Mouse (Mus musculus): ENCODE measurements around the gene Chad. TPM values are rescaled to one million over a fixed set of nuclear protein-coding genes. Genes with fewer than 3 reads are reported as not detected.

The Chad gene
- total and polyA plus RNA-seq, 3 experiments: 0.17 to 0.41 TPM; not detected in 1

- no peak for TF ChIP-seq TBP (conservative IDR thresholded peaks at IDR 0.05; ENCODE audit: low read depth, low read length)
- no peak for TF ChIP-seq RCOR1 (conservative IDR thresholded peaks at IDR 0.05; ENCODE audit: low read depth, low read length)
- TF ChIP-seq CHD1 (IDR thresholded peaks at IDR 0.05; ENCODE audit: low read depth, low read length): no peak
- no peak for TF ChIP-seq MYC (IDR thresholded peaks at IDR 0.05; ENCODE audit: low read depth, low read length)
- dilution Hi-C loops (cut with MboI; ENCODE audit: extremely low pct_ligation_motif_present, extremely low pct_unique_long_range_greater_than_20kb, low sequenced_read_pairs) (no loop called here), in situ Hi-C loops (cut with MboI; ENCODE audit: low pct_ligation_motif_present, low pct_unique_long_range_greater_than_20kb, low sequenced_read_pairs) (no loop called here)
- H3K36me3 ChIP-seq (replicated peaks in 1 of 2; ENCODE audit: control insufficient read depth in 1 of 2, insufficient read depth in 1 of 2, low read length in 1 of 2): no peaks in the 10 kb centered on the region
- no peaks in the 10 kb centered on the region for H3K79me2 ChIP-seq (replicated peaks; ENCODE audit: control insufficient read depth, extremely low read depth, insufficient read depth, poor library complexity, severe bottlenecking)
- no peak for DNase-seq (ENCODE audit: extremely low read depth)
- H3K9me3 ChIP-seq (replicated peaks; ENCODE audit: low read length): peaks cover 12% of the 10 kb centered on the region
- H3K9ac ChIP-seq (ENCODE audit: insufficient read depth, low read depth): no peak overlapping the region
- no peak overlapping the region for H3K4me2 ChIP-seq (ENCODE audit: insufficient read depth, low read depth, poor library complexity, severe bottlenecking)
- no peak overlapping the region for H3K27ac ChIP-seq (ENCODE audit: insufficient read depth, low read depth)
- no peak overlapping the region for H3K4me3 ChIP-seq (replicated peaks in 1 of 3; ENCODE audit: low read depth in 2 of 3, low read length in 2 of 3, poor library complexity in 1 of 3)
- H3K27me3 ChIP-seq (replicated peaks): no peaks in the 10 kb centered on the region
- peaks cover 2 to 14% of the 10 kb centered on the region in 2 experiments; a peak in 3 of 4 replicates for H3K4me1 ChIP-seq (ENCODE audit: control insufficient read depth in 1 of 2, insufficient read depth in 2 of 2)
Measured at GRCm38 (mm10) chr11:94615494-94615893, 50.6 kb downstream of the Chad start.

- H3K9me3 ChIP-seq (replicated peaks; ENCODE audit: low read length): peaks cover 12% of the 10 kb centered on the region
- no peaks in the 10 kb centered on the region for H3K27me3 ChIP-seq (replicated peaks)
- H3K36me3 ChIP-seq (replicated peaks in 1 of 2; ENCODE audit: control insufficient read depth in 1 of 2, insufficient read depth in 1 of 2, low read length in 1 of 2): no peaks in the 10 kb centered on the region
- H3K4me1 ChIP-seq (ENCODE audit: control insufficient read depth in 1 of 2, insufficient read depth in 2 of 2): peaks cover 9 to 20% of the 10 kb centered on the region in 2 experiments
- no peak for DNase-seq (ENCODE audit: extremely low read depth)
- no peak overlapping the region for H3K4me2 ChIP-seq (ENCODE audit: insufficient read depth, low read depth, poor library complexity, severe bottlenecking)
- H3K9ac ChIP-seq (ENCODE audit: insufficient read depth, low read depth): no peak overlapping the region
- H3K4me3 ChIP-seq (replicated peaks in 1 of 3; ENCODE audit: low read depth in 2 of 3, low read length in 2 of 3, poor library complexity in 1 of 3): no peak overlapping the region
- no peaks in the 10 kb centered on the region for H3K79me2 ChIP-seq (replicated peaks; ENCODE audit: control insufficient read depth, extremely low read depth, insufficient read depth, poor library complexity, severe bottlenecking)
- dilution Hi-C loops (cut with MboI; ENCODE audit: extremely low pct_ligation_motif_present, extremely low pct_unique_long_range_greater_than_20kb, low sequenced_read_pairs): no loop called here
- in situ Hi-C loops (cut with MboI; ENCODE audit: low pct_ligation_motif_present, low pct_unique_long_range_greater_than_20kb, low sequenced_read_pairs): no loop called here
- no peak overlapping the region for H3K27ac ChIP-seq (ENCODE audit: insufficient read depth, low read depth)
- TF ChIP-seq CHD2 (IDR thresholded peaks at IDR 0.05; ENCODE audit: low read length) (no peak), MAX (IDR thresholded peaks at IDR 0.05; ENCODE audit: low read length) (no peak), ZMIZ1 (IDR thresholded peaks at IDR 0.05; ENCODE audit: low read depth, low read length) (no peak), BHLHE40 (IDR thresholded peaks at IDR 0.05; ENCODE audit: low read depth, low read length) (no peak), TCF12 (IDR thresholded peaks at IDR 0.05; ENCODE audit: low read depth, low read length) (no peak), MYC (IDR thresholded peaks at IDR 0.05; ENCODE audit: low read depth, low read length) (no peak), CHD1 (IDR thresholded peaks at IDR 0.05; ENCODE audit: low read depth, low read length) (no peak), MEF2A (IDR thresholded peaks at IDR 0.05; ENCODE audit: borderline replicate concordance, low read depth, low read length) (no peak), USF2 (conservative IDR thresholded peaks at IDR 0.05; ENCODE audit: low read depth, low read length) (no peak), POLR2AphosphoS2 (IDR thresholded peaks at IDR 0.05; ENCODE audit: low read depth, low read length) (no peak), GABPA (IDR thresholded peaks at IDR 0.05; ENCODE audit: insufficient replicate concordance, low read depth, low read length) (no peak), CTCF (conservative IDR thresholded peaks at IDR 0.05 in 1 of 2, IDR thresholded peaks at IDR 0.05 in 1 of 2; ENCODE audit: low read depth in 2 of 2, low read length in 2 of 2) (no peak), ZKSCAN1 (IDR thresholded peaks at IDR 0.05; ENCODE audit: borderline replicate concordance, low read depth, low read length) (no peak), JUND (conservative IDR thresholded peaks at IDR 0.05; ENCODE audit: low read depth, low read length) (no peak), KAT2A (IDR thresholded peaks at IDR 0.05; ENCODE audit: insufficient replicate concordance, low read length) (no peak)
Measured at GRCm38 (mm10) chr11:94617646-94618045, 52.8 kb downstream of the Chad start.

Other genes with a start within 250 kb of the Chad start
- 57.7 and 82.3 TPM in 2 replicates for gene Luc7l3, start 243.1 kb upstream of the Chad start, total RNA-seq (2012; rRNA removed)
- 69.8 and 82.2 TPM in 2 replicates for gene Luc7l3, start 243.1 kb upstream of the Chad start, total RNA-seq (2014; rRNA removed)
- 246 and 318 TPM in 2 replicates for gene Luc7l3, start 243.1 kb upstream of the Chad start, polyA plus RNA-seq (2012; ENCODE audit: insufficient read length, low read depth)
- 55.7 and 56.0 TPM in 2 replicates for gene Ankrd40, start 237.0 kb upstream of the Chad start, total RNA-seq (2012; rRNA removed)
- 62.0 and 64.5 TPM in 2 replicates for gene Ankrd40, start 237.0 kb upstream of the Chad start, total RNA-seq (2014; rRNA removed)
- gene Ankrd40, start 237.0 kb upstream of the Chad start, polyA plus RNA-seq (2012; ENCODE audit: insufficient read length, low read depth): 97.4 and 98.8 TPM in 2 replicates
- 0.08 and 0.21 TPM in 2 replicates for gene Abcc3, start 172.1 kb upstream of the Chad start, total RNA-seq (2012; rRNA removed)
- gene Abcc3, start 172.1 kb upstream of the Chad start, total RNA-seq (2014; rRNA removed): 0.15 and 0.40 TPM in 2 replicates
- 0.46 and 0.66 TPM in 2 replicates for gene Abcc3, start 172.1 kb upstream of the Chad start, polyA plus RNA-seq (2012; ENCODE audit: insufficient read length, low read depth)
- gene Cacna1g, start 90.8 kb upstream of the Chad start, total RNA-seq (2012; rRNA removed): 0.59 and 1.7 TPM in 2 replicates
- 0.97 and 2.4 TPM in 2 replicates for gene Cacna1g, start 90.8 kb upstream of the Chad start, total RNA-seq (2014; rRNA removed)
- gene Cacna1g, start 90.8 kb upstream of the Chad start, polyA plus RNA-seq (2012; ENCODE audit: insufficient read length, low read depth): 3.7 and 4.1 TPM in 2 replicates
- not detected in 2 replicates for gene Spata20, start 78.9 kb upstream of the Chad start, total RNA-seq (2012; rRNA removed)
- gene Spata20, start 78.9 kb upstream of the Chad start, total RNA-seq (2014; rRNA removed): not detected in 2 replicates
- gene Spata20, start 78.9 kb upstream of the Chad start, polyA plus RNA-seq (2012; ENCODE audit: insufficient read length, low read depth): not detected in 2 replicates
- 0.04 TPM in 1 of 2 replicates, not detected in the other for gene Epn3, start 65.1 kb upstream of the Chad start, total RNA-seq (2012; rRNA removed)
- 0.05 TPM in 1 of 2 replicates, not detected in the other for gene Epn3, start 65.1 kb upstream of the Chad start, total RNA-seq (2014; rRNA removed)
- gene Epn3, start 65.1 kb upstream of the Chad start, polyA plus RNA-seq (2012; ENCODE audit: insufficient read length, low read depth): 0.11 and 0.19 TPM in 2 replicates
- gene Mycbpap, start 43.3 kb upstream of the Chad start, total RNA-seq (2012; rRNA removed): 1.3 and 3.1 TPM in 2 replicates
- gene Mycbpap, start 43.3 kb upstream of the Chad start, total RNA-seq (2014; rRNA removed): 0.08 and 0.43 TPM in 2 replicates
- gene Mycbpap, start 43.3 kb upstream of the Chad start, polyA plus RNA-seq (2012; ENCODE audit: insufficient read length, low read depth): 0.98 and 1.1 TPM in 2 replicates
- gene Rsad1, start 15.8 kb upstream of the Chad start, total RNA-seq (2012; rRNA removed): 6.0 and 7.3 TPM in 2 replicates
- gene Rsad1, start 15.8 kb upstream of the Chad start, total RNA-seq (2014; rRNA removed): 7.2 and 9.3 TPM in 2 replicates
- 8.6 and 9.2 TPM in 2 replicates for gene Rsad1, start 15.8 kb upstream of the Chad start, polyA plus RNA-seq (2012; ENCODE audit: insufficient read length, low read depth)
- gene Acsf2, start 36.8 kb downstream of the Chad start, total RNA-seq (2012; rRNA removed): 4.9 and 7.5 TPM in 2 replicates
- 4.1 and 4.5 TPM in 2 replicates for gene Acsf2, start 36.8 kb downstream of the Chad start, total RNA-seq (2014; rRNA removed)
- 24.1 and 25.7 TPM in 2 replicates for gene Acsf2, start 36.8 kb downstream of the Chad start, polyA plus RNA-seq (2012; ENCODE audit: insufficient read length, low read depth)
- gene Lrrc59, start 64.7 kb downstream of the Chad start, total RNA-seq (2012; rRNA removed): 324 and 412 TPM in 2 replicates
- 325 and 338 TPM in 2 replicates for gene Lrrc59, start 64.7 kb downstream of the Chad start, total RNA-seq (2014; rRNA removed)
- gene Lrrc59, start 64.7 kb downstream of the Chad start, polyA plus RNA-seq (2012; ENCODE audit: insufficient read length, low read depth): 452 and 493 TPM in 2 replicates
- gene Mrpl27, start 88.7 kb downstream of the Chad start, total RNA-seq (2012; rRNA removed): 104 and 114 TPM in 2 replicates
- gene Mrpl27, start 88.7 kb downstream of the Chad start, total RNA-seq (2014; rRNA removed): 128 and 139 TPM in 2 replicates
- gene Mrpl27, start 88.7 kb downstream of the Chad start, polyA plus RNA-seq (2012; ENCODE audit: insufficient read length, low read depth): 86.6 and 95.2 TPM in 2 replicates
- gene Eme1, start 88.9 kb downstream of the Chad start, total RNA-seq (2012; rRNA removed): 36.8 and 46.9 TPM in 2 replicates
- 38.4 and 40.8 TPM in 2 replicates for gene Eme1, start 88.9 kb downstream of the Chad start, total RNA-seq (2014; rRNA removed)
- 45.9 and 55.2 TPM in 2 replicates for gene Eme1, start 88.9 kb downstream of the Chad start, polyA plus RNA-seq (2012; ENCODE audit: insufficient read length, low read depth)
- 15.5 and 20.2 TPM in 2 replicates for gene Xylt2, start 112.5 kb downstream of the Chad start, total RNA-seq (2012; rRNA removed)
- gene Xylt2, start 112.5 kb downstream of the Chad start, total RNA-seq (2014; rRNA removed): 10.1 and 11.2 TPM in 2 replicates
- gene Xylt2, start 112.5 kb downstream of the Chad start, polyA plus RNA-seq (2012; ENCODE audit: insufficient read length, low read depth): 15.2 and 16.3 TPM in 2 replicates
- gene Gm11541, start 139.5 kb downstream of the Chad start, total RNA-seq (2012; rRNA removed): not detected in 2 replicates
- gene Gm11541, start 139.5 kb downstream of the Chad start, total RNA-seq (2014; rRNA removed): 0.17 TPM in 1 of 2 replicates, not detected in the other
- gene Gm11541, start 139.5 kb downstream of the Chad start, polyA plus RNA-seq (2012; ENCODE audit: insufficient read length, low read depth): not detected in 2 replicates
- gene Cdc34b, start 176.7 kb downstream of the Chad start, total RNA-seq (2012; rRNA removed): 0.21 TPM in 1 of 2 replicates, not detected in the other
- 0.19 TPM in 1 of 2 replicates, not detected in the other for gene Cdc34b, start 176.7 kb downstream of the Chad start, total RNA-seq (2014; rRNA removed)
- not detected in 2 replicates for gene Cdc34b, start 176.7 kb downstream of the Chad start, polyA plus RNA-seq (2012; ENCODE audit: insufficient read length, low read depth)
- gene Tmem92, start 217.7 kb downstream of the Chad start, total RNA-seq (2012; rRNA removed): 0.17 TPM in 1 of 2 replicates, not detected in the other
- gene Tmem92, start 217.7 kb downstream of the Chad start, total RNA-seq (2014; rRNA removed): not detected in 2 replicates
- not detected in 2 replicates for gene Tmem92, start 217.7 kb downstream of the Chad start, polyA plus RNA-seq (2012; ENCODE audit: insufficient read length, low read depth)